In the genomic region with DNA sequence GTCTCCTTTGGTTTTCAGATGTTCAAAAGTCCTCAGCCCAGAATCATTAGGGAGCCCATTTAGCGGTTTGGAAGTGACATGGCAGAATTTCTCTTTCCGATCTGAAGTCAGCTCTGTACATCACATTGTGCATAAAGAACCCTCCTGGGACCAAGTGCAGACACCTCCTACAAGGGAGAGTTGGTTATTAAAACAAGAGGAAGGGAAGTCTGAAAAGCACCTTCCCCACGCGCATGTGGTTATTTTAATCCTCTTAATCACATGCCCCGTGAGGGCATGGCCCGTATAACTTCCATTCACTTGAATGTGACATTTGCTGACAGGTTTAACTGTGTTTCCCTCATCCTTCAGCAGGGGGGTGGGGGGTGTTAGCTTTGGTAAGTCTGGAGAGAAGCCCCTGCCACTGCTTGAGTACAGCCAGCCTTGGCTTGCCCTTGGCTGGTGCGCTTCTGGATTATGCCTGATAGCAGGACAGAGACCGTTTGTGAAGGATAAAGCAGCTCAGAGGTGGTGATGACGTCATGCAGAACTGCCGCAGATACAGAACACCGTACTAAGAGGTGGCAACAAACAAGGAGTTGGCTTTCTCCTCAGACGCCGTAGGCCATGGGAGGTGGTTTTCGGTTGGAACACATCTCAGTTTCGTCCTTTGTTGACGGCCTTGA, we compare ENCODE assay signal across 15 mouse cellular contexts. TPM values are rescaled to one million over a fixed set of nuclear protein-coding genes. Genes with fewer than 3 reads are reported as not detected.
DNase-seq lines count a peak whose midpoint lies in the region; ATAC-seq and TF ChIP-seq lines count a peak whose summit lies in the region.
"Had no signal": no experiment of that assay in that cellular context is flagged by ENCODE, and none has a peak within 500 bp of the region (broad histone marks: within the 10 kb centered on the region; RNA-seq: fewer than 3 reads in every experiment).

No protein-coding gene starts in this region.

- H3K4me3 ChIP-seq in heart, embryonic 14.5 days (ENCODE audit: control insufficient read depth in 1 of 2, insufficient read depth in 1 of 2, low read depth in 1 of 2, low read length in 2 of 2), result no peak overlapping the region
- no peak overlapping the region for H3K4me3 ChIP-seq in heart, adult 2 months
- no peak overlapping the region for H3K4me3 ChIP-seq in forebrain, embryonic 13.5 days
- no peak overlapping the region for H3K4me3 ChIP-seq in heart, postnatal 0 days (ENCODE audit: low read depth, low read length)
- no peak overlapping the region for H3K4me3 ChIP-seq in midbrain, embryonic 13.5 days (replicated peaks)
- H3K4me3 ChIP-seq: stomach, embryonic 15.5 days had no signal

- no peak for ATAC-seq in heart, embryonic 14.5 days (ENCODE audit: insufficient number of reproducible peaks, insufficient read depth, low FRiP score, low read depth)
- peak; percentile 58 for ATAC-seq in forebrain, embryonic 13.5 days
- peak; percentile 47 for ATAC-seq in heart, postnatal 0 days (ENCODE audit: insufficient read depth, low read depth)
- ATAC-seq in midbrain, embryonic 13.5 days, result peak; percentile 85
- ATAC-seq: CD4-positive, CD25-positive, alpha-beta regulatory T cell, adult 4 months had no signal

- no peak for TF ChIP-seq EP300 in heart, adult 2 months (IDR thresholded peaks at IDR 0.05; ENCODE audit: insufficient read depth, low read depth, low read length)
- no peak for TF ChIP-seq EP300 in heart, postnatal 0 days (IDR thresholded peaks at IDR 0.05; ENCODE audit: low read depth)

- peak overlapping the region; percentile 57 for H3K4me2 ChIP-seq in heart, embryonic 14.5 days (ENCODE audit: low read length)
- peak overlapping the region; percentile 32 for H3K4me2 ChIP-seq in forebrain, embryonic 13.5 days
- H3K4me2 ChIP-seq in heart, postnatal 0 days (ENCODE audit: low read depth, low read length), result peak overlapping the region; percentile 41
- H3K4me2 ChIP-seq in midbrain, embryonic 13.5 days (replicated peaks), result no peak overlapping the region
- H3K4me2 ChIP-seq: stomach, embryonic 15.5 days had no signal

- H3K27me3 ChIP-seq in heart, embryonic 14.5 days (ENCODE audit: control insufficient read depth, insufficient read depth, low read length), result no peaks in the 10 kb centered on the region
- H3K27me3 ChIP-seq in heart, adult 2 months (ENCODE audit: control insufficient read depth, insufficient read depth, low read length), result no peaks in the 10 kb centered on the region
- no peaks in the 10 kb centered on the region; the same call in 1 of the 2 replicates for H3K27me3 ChIP-seq in forebrain, embryonic 13.5 days
- no peaks in the 10 kb centered on the region for H3K27me3 ChIP-seq in heart, postnatal 0 days (ENCODE audit: control insufficient read depth, insufficient read depth, low read length)
- peaks cover 8% of the 10 kb centered on the region; the same call in 1 of the 2 replicates for H3K27me3 ChIP-seq in midbrain, embryonic 13.5 days
- H3K27me3 ChIP-seq: stomach, embryonic 15.5 days had no signal

- TF ChIP-seq POLR2A in heart, adult 2 months (IDR thresholded peaks at IDR 0.05; ENCODE audit: insufficient read depth, low read depth, low read length), result no peak

- no peak for DNase-seq in heart, adult 2 months
- peak; percentile 7 for DNase-seq in heart, postnatal 0 days (ENCODE audit: low spot score)
- no peak for DNase-seq in gastrocnemius, postnatal 10 days
- no peak for DNase-seq in urinary bladder, postnatal 25 days (ENCODE audit: low spot score)
- no peak for DNase-seq in frontal cortex, postnatal 10 days (ENCODE audit: low spot score in 2 of 2)
- DNase-seq: cerebellum, adult 2 months; kidney, adult 8-10 months; lung, postnatal 10 days had no signal

- 23% methylated on average over 16 of the region's 16 CpGs for WGBS in heart, embryonic 14.5 days
- 39% methylated on average over 16 of the region's 16 CpGs for WGBS in heart, adult 2 months
- WGBS in forebrain, embryonic 13.5 days, result 40% methylated on average over 16 of the region's 16 CpGs
- 25% methylated on average over 16 of the region's 16 CpGs for WGBS in heart, postnatal 0 days
- 40% methylated on average over 16 of the region's 16 CpGs for whole genome bisulfite sequencing in midbrain, embryonic 13.5 days

- H3K4me1 ChIP-seq in heart, embryonic 14.5 days (ENCODE audit: control insufficient read depth in 2 of 2, insufficient read depth in 2 of 2, low read length in 2 of 2), result peaks cover 9 to 11% of the 10 kb centered on the region in 2 experiments; a peak in 3 of 4 replicates
- H3K4me1 ChIP-seq in heart, adult 2 months (ENCODE audit: control insufficient read depth, insufficient read depth, low read length), result peaks cover 2% of the 10 kb centered on the region; the same call in 1 of the 2 replicates
- H3K4me1 ChIP-seq in forebrain, embryonic 13.5 days, result peaks cover 29% of the 10 kb centered on the region
- peaks cover 5% of the 10 kb centered on the region for H3K4me1 ChIP-seq in heart, postnatal 0 days (ENCODE audit: control insufficient read depth, insufficient read depth)
- peaks cover 23% of the 10 kb centered on the region for H3K4me1 ChIP-seq in midbrain, embryonic 13.5 days (replicated peaks)
- H3K4me1 ChIP-seq: stomach, embryonic 15.5 days had no signal

- intact Hi-C loops in heart, adult 2 months (cut with DNase I), result no loop called here

- no peaks in the 10 kb centered on the region for H3K79me2 ChIP-seq in heart, adult 2 months (replicated peaks; ENCODE audit: control insufficient read depth, insufficient read depth, low read length)

- no peak overlapping the region for H3K9ac ChIP-seq in heart, embryonic 14.5 days (ENCODE audit: low read length)
- H3K9ac ChIP-seq in heart, adult 2 months (ENCODE audit: low read depth, low read length), result no peak overlapping the region
- no peak overlapping the region for H3K9ac ChIP-seq in forebrain, embryonic 13.5 days
- no peak overlapping the region for H3K9ac ChIP-seq in heart, postnatal 0 days (replicated peaks; ENCODE audit: low read depth, low read length)
- no peak overlapping the region for H3K9ac ChIP-seq in midbrain, embryonic 13.5 days (replicated peaks)
- H3K9ac ChIP-seq: stomach, embryonic 15.5 days had no signal

- no peaks in the 10 kb centered on the region for H3K9me3 ChIP-seq in heart, embryonic 14.5 days (ENCODE audit: control insufficient read depth, low read length)
- H3K9me3 ChIP-seq in forebrain, embryonic 13.5 days (replicated peaks), result no peaks in the 10 kb centered on the region; the same call in 1 of the 2 replicates
- H3K9me3 ChIP-seq in heart, postnatal 0 days (replicated peaks; ENCODE audit: control insufficient read depth, low read length), result no peaks in the 10 kb centered on the region
- no peaks in the 10 kb centered on the region for H3K9me3 ChIP-seq in midbrain, embryonic 13.5 days
- H3K9me3 ChIP-seq: stomach, embryonic 15.5 days had no signal

- TF ChIP-seq CTCF in heart, adult 2 months (IDR thresholded peaks at IDR 0.05), result no peak
- no peak for TF ChIP-seq CTCF in heart, postnatal 0 days (IDR thresholded peaks at IDR 0.05; ENCODE audit: low read depth)

- H3K27ac ChIP-seq in heart, embryonic 14.5 days (replicated peaks in 1 of 2; ENCODE audit: control insufficient read depth in 1 of 2, insufficient read depth in 1 of 2, low read depth in 2 of 2, low read length in 2 of 2), result no peak overlapping the region
- no peak overlapping the region for H3K27ac ChIP-seq in heart, adult 2 months
- peak overlapping the region; percentile 68 for H3K27ac ChIP-seq in forebrain, embryonic 13.5 days
- no peak overlapping the region for H3K27ac ChIP-seq in heart, postnatal 0 days (ENCODE audit: low read depth)
- H3K27ac ChIP-seq in midbrain, embryonic 13.5 days, result peak overlapping the region; percentile 64
- H3K27ac ChIP-seq: stomach, embryonic 15.5 days had no signal

- H3K36me3 ChIP-seq in heart, embryonic 14.5 days (ENCODE audit: control insufficient read depth, insufficient read depth, low read length), result no peaks in the 10 kb centered on the region
- no peaks in the 10 kb centered on the region for H3K36me3 ChIP-seq in heart, adult 2 months (ENCODE audit: control insufficient read depth, insufficient read depth, low read length)
- H3K36me3 ChIP-seq in forebrain, embryonic 13.5 days (ENCODE audit: poor library complexity, severe bottlenecking), result no peaks in the 10 kb centered on the region
- H3K36me3 ChIP-seq in heart, postnatal 0 days (replicated peaks; ENCODE audit: control insufficient read depth, insufficient read depth, low read length), result no peaks in the 10 kb centered on the region
- no peaks in the 10 kb centered on the region for H3K36me3 ChIP-seq in midbrain, embryonic 13.5 days
- H3K36me3 ChIP-seq: stomach, embryonic 15.5 days had no signal

RNA-seq across cellular contexts. Expression of a gene that starts 51.5 kb away (rescaled TPM):
- polyA plus RNA-seq in heart, embryonic 14.5 days (2014; fragmentation: Nextera tagmentation; extraction: Ambion mirVana), result 0.12 TPM in 1 of 2 replicates, not detected in the other
- total RNA-seq in heart, adult 2 months (2021), result not detected
- polyA plus RNA-seq in heart, adult 2 months (2012; rRNA removed), result not detected in 2 replicates
- 21.1 and 22.3 TPM in 2 replicates for polyA plus RNA-seq in forebrain, embryonic 13.5 days (2015; fragmentation: Nextera tagmentation; extraction: Ambion mirVana)
- not detected in 2 replicates for total RNA-seq in heart, postnatal 0 days (2014; rRNA removed; ENCODE audit: low replicate concordance)
- polyA plus RNA-seq in heart, postnatal 0 days (2015; fragmentation: Nextera tagmentation; extraction: Ambion mirVana), result 0.14 TPM in 1 of 2 replicates, not detected in the other
- polyA plus RNA-seq in midbrain, embryonic 13.5 days (2015; fragmentation: Nextera tagmentation; extraction: Ambion mirVana), result 39.3 and 52.7 TPM in 2 replicates
- under 1 TPM in 1 of 2 experiments, not detected in 1; 0.18 TPM for total RNA-seq in gastrocnemius, postnatal 10 days (2021)
- total RNA-seq: liver, adult 2 months; monocyte, adult 5-6 weeks had no signal
- polyA plus RNA-seq: CD4-positive, CD25-positive, alpha-beta regulatory T cell, adult 4 months; liver, adult 2 months had no signal

Comparison
In these comparisons a context has a peak if more than half of its experiments do, and no peak if none do; other contexts are left out.
1. H3K27ac ChIP-seq: peak in forebrain, embryonic 13.5 days (single experiment) and midbrain, embryonic 13.5 days (single experiment); none in heart, embryonic 14.5 days (0 of 2), heart, adult 2 months (single experiment) and heart, postnatal 0 days (single experiment).
2. RNA of a gene that starts 51.5 kb away (polyA plus RNA-seq): 39.3 to 52.7 TPM in midbrain, embryonic 13.5 days and 21.1 to 22.3 TPM in forebrain, embryonic 13.5 days; 0.14 TPM in heart, postnatal 0 days, 0.12 TPM in heart, embryonic 14.5 days and not detected in heart, adult 2 months; every median in the first group is over 10 times any median in the second.